Mouse (Mus musculus): ENCODE data around the gene Bmpr1b.

Gene Bmpr1b

DNA sequence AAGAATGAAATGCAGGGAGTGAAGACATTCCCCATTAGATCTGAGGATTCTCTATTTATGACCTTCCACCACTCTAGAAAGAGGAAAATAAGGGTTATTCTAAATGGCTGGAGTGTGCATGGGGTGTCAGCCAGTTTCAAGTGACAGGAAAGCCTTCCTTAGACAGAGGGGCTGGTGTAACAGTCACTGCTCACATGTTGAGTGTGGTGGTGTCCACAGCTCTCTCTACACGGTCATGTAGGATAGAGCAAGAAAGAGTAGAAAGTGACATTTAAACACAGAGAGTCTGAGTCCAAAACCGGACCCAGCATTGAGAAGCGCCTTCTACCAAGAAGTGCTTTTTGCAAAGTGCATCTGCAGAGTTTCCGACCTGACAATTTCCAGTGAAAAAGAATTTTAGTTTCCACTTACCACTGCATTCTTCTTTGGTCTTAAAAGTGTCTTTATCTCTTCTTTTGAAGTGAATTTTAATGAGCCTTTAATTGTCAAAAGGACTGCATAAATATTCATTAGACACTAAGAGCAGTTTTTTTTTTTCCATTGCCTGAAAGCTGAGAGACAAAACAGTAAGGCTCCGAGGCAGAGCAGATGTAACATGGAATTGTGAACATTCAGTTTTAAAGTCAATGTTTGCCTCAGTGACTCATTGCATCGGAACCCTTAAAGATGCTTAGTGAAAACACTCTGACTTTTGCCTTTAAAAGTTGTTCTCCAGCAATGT, 263.2 kb downstream of the Bmpr1b start:
- 43% methylated on average over 6 of the region's 6 CpGs for WGBS

DNA sequence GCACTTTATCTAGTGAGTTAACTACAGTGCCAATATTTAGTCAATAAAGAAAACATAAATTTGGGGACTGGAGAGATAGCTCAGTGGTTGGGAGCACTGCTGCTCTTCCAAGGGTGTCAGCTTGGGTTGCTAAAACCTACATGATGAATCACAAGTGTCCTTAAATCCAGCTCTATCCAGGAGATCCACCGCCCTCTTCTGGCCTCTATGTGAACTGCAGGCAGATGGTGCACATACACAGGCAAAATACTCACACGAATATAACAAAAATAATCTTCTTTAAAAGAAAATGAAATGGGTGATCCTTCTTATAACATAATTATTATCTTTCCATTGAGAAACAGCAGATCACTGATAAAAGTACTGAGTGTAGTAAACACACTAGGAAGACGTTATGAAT, 268.9 kb downstream of the Bmpr1b start:
- 88% methylated on average over 3 of the region's 3 CpGs for WGBS

GRCm38 (mm10) chr3:141899521-141899920, 269.7 kb downstream of the Bmpr1b start:
- 87% methylated on average over 2 of the region's 2 CpGs for WGBS

DNA sequence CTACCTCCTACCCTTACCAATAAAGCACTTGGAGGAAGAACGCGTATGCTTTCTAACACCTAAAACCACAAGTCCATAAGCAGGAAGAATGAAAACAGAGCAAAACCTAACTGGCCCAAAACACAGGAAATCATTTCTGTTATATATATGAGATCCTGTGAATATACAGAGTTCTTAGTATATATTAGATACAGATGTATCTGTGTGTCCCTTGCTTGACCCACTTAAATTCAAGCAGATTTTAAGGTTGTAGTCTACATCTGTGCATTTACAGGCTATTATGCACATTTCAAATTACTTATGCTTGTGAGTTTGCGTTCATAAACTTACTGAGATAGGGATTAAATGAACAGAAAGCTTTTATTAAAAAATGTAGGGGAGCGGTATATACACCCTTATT, 271.5 kb downstream of the Bmpr1b start:
- 94% methylated on average over 4 of the region's 4 CpGs for WGBS

- WGBS = 55% methylated on average over 4 of the region's 4 CpGs
These were observed 272.2 kb downstream of the Bmpr1b start for GRCm38 (mm10) chr3:141896870-141897554.

GRCm38 (mm10) chr3:141895096-141895495, 274.1 kb downstream of the Bmpr1b start:
- 37% methylated on average over 5 of the region's 5 CpGs for WGBS

GRCm38 (mm10) chr3:141890668-141891067, 278.6 kb downstream of the Bmpr1b start:
- 23% methylated on average over 4 of the region's 4 CpGs for WGBS

DNA sequence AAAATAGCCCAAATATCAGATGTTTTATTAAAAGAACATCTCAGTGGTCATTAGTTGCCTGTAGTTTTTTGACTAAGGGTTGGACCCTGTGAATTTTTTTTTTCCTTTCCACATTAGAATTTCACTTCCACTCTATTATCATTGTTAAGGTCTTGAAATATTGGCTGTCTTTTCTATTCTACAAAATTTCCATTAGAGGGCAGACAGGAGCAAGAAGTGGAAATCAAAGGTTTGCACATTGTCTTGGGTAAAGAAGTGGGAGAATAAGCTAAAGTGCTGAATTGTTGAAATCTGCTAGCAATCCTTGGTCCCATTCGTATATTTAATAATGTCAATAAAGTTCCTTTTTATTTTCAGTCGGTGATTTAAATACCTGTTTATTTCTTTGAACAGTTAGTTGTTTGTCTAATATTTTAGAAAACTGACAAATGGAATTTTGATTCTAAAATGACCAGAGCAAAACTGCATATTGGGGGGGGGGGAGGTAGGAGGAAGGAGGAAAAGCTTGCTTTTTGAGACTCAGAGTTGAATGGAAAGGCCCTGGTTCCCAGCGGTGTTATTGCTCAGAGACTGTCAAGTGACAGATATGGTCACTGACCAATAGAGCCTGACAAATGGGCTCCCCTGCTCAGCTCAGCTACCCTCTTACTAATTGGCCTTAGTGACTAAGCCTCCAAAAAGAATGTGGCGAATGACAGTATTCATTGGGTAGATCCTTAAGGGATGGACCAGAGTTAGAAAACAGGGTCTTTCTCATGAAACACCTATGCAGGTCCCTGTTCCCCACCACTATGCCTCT, 281.6 kb downstream of the Bmpr1b start:
- WGBS = 37% methylated on average over 4 of the region's 4 CpGs

GRCm38 (mm10) chr3:141884190-141884589, 285.0 kb downstream of the Bmpr1b start:
- 98% methylated on average over 5 of the region's 5 CpGs for WGBS

DNA sequence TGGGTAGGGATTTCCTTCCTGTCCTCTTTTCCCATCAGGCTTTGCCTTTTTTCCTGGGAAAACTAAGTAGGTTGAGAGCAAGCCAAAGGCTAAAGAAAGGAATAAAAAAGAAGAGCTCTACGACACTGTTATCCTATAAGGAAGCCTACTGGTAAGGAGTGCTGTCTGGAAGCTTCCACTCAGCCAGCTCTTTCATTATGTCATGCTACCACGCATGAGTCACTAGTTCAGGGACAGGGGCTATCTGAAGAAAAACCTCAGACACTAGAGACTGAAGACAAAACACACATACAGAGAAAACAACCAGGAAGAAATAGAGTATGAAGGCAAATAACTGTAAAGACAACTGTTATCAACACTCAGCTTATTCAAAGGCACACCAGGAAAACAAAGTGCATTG, 286.7 kb downstream of the Bmpr1b start:
- 74% methylated on average over 2 of the region's 2 CpGs for WGBS

- WGBS = 89% methylated on average over 10 of the region's 10 CpGs
These were observed 296.7 kb downstream of the Bmpr1b start for GRCm38 (mm10) chr3:141872337-141873042.

DNA sequence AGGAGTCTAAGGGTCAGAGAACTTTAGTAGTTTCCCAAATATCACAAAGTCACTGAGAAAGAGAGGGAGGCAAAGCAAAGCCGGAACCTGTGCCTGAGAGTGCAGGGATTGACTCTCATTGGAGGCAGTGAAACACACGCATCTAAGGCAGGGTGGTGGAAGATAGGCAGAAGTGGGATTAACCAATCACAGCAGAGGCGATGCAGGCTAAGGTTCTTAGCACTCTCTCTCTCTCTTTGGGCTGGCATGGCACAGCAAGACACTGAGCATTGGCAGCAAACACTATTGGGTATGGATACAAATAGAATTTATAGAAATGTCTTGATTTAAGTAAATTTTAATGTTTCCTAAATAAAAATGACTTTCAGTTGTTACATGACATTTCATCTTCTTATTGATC, 297.4 kb downstream of the Bmpr1b start:
- WGBS = 88% methylated on average over 3 of the region's 3 CpGs

DNA sequence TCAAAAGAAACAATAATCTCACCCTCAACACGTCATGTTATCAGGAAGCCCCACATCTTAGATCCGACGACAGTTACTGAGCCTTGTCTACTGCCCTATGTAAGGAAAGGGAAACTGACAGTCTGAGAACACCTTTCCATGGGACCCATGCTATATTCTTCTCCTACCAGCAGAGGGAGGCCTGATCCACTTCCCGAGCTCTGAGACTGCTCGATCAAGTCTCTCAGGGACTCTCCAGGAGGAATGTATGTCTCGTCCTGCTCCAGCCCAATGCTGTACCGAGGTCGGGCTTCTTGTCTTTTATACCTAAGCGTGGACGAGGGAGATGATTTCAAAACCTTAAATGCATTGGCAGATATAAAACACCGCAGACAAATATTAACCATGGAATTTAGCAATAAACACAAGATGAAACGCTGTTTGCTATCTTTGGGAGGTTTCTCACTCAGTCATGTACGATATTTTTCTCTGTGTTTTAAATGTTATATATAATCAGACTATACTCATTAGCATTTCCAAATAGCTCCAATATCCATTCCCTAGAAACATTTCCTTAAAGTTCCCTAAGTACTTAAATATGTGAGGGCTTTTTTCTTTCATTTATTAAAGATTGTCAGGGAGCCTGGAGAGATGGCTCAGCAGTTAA, 306.3 kb downstream of the Bmpr1b start:
- 12% methylated on average over 13 of the region's 13 CpGs for WGBS

- 79% methylated on average over 8 of the region's 8 CpGs for whole genome bisulfite sequencing
These were observed 312.1 kb downstream of the Bmpr1b start for GRCm38 (mm10) chr3:141857123-141857522.

DNA sequence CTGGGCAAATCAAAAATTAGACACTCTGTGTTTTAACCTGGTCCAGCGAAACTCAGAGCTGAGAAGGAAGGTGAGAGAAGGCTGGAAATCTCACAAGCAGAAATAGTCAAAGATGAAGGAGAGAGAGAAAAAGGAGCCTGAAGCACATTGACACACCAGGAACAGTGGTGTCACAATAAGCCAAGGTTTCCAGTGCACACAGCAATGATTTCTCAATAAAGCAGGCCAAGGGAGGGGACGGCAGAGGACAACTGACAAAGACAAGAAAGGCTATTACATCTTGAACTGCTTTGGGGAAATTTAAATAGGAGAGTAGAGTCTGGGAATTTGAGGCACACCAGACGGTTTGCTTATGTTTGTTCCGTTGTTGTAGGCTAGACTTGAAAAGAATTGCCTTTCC, 314.9 kb downstream of the Bmpr1b start:
- 84% methylated on average over 4 of the region's 4 CpGs for WGBS

DNA sequence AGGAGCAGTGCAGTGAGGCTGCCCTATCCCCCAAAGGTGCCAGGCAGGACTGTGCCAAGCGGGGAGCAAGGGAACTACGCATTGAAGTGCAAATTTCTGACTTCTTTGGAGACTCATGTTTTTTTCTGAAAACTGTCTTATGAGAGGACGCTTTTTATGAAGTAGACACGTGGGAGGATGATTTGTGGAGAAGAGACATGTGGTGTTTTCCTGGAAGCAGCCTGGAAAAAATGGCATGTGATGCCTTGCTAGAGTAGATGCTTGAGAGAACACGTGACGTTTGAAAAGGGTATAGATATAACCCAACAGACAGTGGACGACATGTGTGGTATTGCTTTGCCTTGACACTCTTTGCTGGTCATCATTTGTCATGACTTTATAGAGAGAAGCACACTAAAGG, 319.1 kb downstream of the Bmpr1b start:
- 53% methylated on average over 7 of the region's 7 CpGs for whole genome bisulfite sequencing

DNA sequence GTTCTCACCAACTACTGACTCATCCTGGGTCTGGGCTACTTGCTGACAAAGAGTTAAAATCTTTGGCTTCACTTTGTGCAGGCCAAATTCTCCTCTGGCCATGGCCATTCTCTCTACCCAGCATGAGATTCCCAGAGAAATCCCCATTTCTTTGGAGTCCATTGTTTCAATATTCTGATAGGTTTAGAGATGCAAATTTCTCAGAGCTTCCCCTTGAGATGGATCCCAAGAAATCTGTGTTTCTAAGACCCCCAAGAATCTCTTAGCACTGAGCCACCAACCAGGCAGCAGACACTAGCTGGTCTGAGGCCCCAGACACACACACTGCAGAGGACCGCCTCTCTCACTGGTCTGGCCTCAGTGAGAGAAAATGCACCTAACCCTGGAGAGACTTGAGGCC, 320.0 kb downstream of the Bmpr1b start:
- WGBS = 67% methylated on average over 1 of the region's 1 CpGs

- 45% methylated on average over 7 of the region's 7 CpGs for WGBS
These were observed 330.4 kb downstream of the Bmpr1b start for GRCm38 (mm10) chr3:141838864-141839263.

DNA sequence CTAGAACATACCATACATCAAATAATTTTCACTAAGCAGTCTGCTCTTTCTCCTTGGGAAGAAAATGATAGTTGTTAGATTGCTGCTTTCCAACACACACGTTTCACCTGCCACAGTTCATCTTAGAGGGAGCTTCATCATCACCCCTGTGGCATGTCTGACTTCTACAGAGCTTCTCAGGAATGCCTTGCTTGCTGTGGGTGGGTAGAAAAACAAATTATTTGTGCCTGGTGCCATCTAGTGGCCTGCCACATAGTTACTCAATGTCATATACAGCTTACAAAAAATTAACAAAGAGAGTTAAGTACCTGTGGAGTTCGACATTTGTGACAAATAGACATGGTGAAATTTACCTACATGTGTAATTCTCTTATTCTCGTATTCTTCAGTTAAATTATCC, 338.1 kb downstream of the Bmpr1b start:
- WGBS = 18% methylated on average over 3 of the region's 3 CpGs

- 72% methylated on average over 5 of the region's 5 CpGs for WGBS
These were observed 340.9 kb downstream of the Bmpr1b start for GRCm38 (mm10) chr3:141828301-141828700.

DNA sequence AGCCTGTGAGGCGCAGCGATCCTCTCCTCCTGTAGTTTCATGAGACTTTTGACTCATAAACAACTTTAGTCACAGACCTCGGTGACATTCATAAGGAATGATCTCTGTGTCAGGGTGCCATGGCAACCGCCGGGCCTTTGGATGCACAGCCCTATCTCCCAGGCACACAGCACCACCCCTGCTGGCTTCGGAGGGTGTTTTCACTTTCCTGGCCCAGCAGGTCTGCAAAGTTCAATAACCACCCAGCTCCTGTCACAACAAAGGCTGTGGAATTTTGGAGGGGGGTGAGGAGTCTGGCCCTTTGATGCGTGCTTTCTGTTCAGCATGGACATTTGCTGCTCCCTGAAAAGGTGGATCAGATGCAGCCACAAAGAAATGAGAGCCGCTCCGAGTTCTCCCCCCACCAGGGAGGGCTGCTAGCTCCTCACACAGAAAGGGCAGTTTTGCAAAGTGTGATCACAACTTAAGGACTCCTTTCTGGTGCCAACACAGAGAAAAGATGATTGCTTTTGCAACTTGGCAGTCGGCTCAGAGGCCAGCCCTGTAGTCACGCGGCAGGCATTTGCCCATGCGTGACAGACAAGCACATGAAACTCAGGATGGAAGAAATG, 349.8 kb downstream of the Bmpr1b start:
- 35% methylated on average over 13 of the region's 13 CpGs for WGBS

Measured in cerebral cortex, adult 2 months (tissue).